Mouse (Mus musculus): ENCODE results near the gene Klc2. TPM values are rescaled to one million over a fixed set of nuclear protein-coding genes. Genes with fewer than 3 reads are reported as not detected.

Gene Klc2
- polyA plus RNA-seq, 1 experiment, result 21.9 TPM

DNA sequence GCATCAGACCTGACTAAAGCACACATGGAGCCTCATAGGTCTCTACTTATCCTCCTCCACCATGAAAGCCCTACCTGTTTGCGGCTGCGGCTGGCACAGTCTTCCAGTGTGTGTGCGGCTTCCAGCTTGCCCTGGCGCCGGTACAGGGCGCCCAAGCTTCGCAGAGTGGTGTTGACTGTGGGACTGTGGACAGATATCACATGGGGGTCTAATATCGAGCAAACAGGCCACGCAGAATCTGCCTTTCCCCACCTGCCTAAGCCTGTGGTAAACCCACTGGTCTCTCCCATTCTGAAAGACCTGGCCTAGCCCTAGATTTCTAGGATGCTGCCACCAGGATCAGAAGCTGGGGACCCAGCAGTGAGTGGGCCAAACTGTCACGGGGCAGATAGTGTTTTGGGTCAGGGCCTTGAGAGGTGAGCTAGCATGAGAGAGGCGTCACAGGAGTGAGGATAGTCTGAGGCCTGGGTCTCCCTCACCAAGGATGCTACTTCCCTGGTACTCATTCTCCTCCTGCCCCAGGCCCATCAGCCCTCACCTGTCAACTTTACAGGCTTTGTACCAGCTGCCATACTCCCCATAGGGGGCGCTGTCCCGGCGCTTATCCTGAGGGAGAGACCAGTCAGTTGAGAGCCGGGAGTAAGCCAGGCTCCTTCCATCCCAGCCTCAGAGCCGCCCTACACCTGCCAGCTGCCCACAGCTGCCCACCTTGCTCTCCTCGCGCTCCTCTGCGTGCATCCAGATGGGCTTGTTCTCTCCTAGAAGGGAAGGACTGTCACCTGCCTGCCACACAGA, 8.5 kb downstream of the Klc2 start:
- Histone ChIP-seq H3K4me1 (ENCODE audit: control insufficient read depth, insufficient read depth, low read length) (peaks cover 1% of the 10 kb centered on the region; the same call in 1 of the 2 replicates), H3K27ac (ENCODE audit: control insufficient read depth, insufficient read depth, low read depth, low read length, poor library complexity) (no peak overlapping the region), H3K4me3 (replicated peaks; ENCODE audit: control insufficient read depth, low read depth, low read length) (no peak overlapping the region)
- WGBS, result 82% methylated on average over 19 of the region's 19 CpGs
- TF ChIP-seq POLR2A (IDR thresholded peaks at IDR 0.05; ENCODE audit: borderline replicate concordance, control insufficient read depth, low read depth, low read length) (no peak), CTCF (IDR thresholded peaks at IDR 0.05; ENCODE audit: control insufficient read depth, insufficient read depth, low read length) (peak; percentile 41; the same call in 1 of the 2 replicates)

DNA sequence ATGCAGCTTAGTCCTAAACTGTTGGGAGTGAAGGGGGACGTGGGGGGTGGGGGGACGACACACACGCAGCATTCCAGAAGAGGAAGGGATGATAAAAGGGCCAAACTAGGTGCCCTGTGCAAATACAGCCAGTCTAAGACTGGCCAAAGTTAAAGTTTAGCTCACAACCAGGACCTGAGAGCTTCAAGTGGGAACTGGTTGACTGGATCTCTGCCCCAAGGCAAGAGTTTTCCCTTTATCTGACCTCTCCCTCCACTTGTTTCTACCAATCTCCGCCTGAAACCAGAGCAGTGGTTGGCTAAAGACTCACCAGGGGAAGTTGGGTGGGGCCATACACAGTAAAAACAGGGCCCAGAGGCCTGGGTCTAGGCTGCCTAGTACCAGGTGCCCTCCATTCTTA, 9.7 kb downstream of the Klc2 start:
- TF ChIP-seq POLR2A (IDR thresholded peaks at IDR 0.05; ENCODE audit: borderline replicate concordance, control insufficient read depth, low read depth, low read length), result no peak
- no peak for TF ChIP-seq CTCF (IDR thresholded peaks at IDR 0.05; ENCODE audit: control insufficient read depth, insufficient read depth, low read length)
- peaks cover 1% of the 10 kb centered on the region; the same call in 1 of the 2 replicates for H3K4me1 ChIP-seq (ENCODE audit: control insufficient read depth, insufficient read depth, low read length)
- H3K4me3 ChIP-seq (replicated peaks; ENCODE audit: control insufficient read depth, low read depth, low read length), result no peak overlapping the region
- H3K27ac ChIP-seq (ENCODE audit: control insufficient read depth, insufficient read depth, low read depth, low read length, poor library complexity), result no peak overlapping the region
- WGBS, result 77% methylated on average over 4 of the region's 4 CpGs

DNA sequence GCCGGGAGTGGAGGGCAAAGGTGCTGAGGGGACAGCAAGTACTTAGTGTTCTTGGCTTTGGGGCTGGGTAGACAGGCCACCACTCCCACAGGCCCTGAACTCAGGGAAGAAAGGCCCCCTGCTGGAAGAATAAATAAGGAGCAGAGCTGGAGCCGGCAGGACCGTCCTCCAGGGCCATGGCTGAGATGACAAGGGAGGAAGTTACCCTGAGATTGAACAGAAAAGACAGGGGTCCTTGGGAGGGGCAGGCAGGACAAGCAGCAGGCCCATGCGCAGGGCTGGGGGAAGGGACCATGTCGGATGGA, 10.1 kb downstream of the Klc2 start:
- TF ChIP-seq POLR2A (IDR thresholded peaks at IDR 0.05; ENCODE audit: borderline replicate concordance, control insufficient read depth, low read depth, low read length), result no peak
- TF ChIP-seq CTCF (IDR thresholded peaks at IDR 0.05; ENCODE audit: control insufficient read depth, insufficient read depth, low read length), result no peak
- H3K4me3 ChIP-seq (replicated peaks; ENCODE audit: control insufficient read depth, low read depth, low read length), result no peak overlapping the region
- H3K4me1 ChIP-seq (ENCODE audit: control insufficient read depth, insufficient read depth, low read length), result peaks cover 1% of the 10 kb centered on the region; the same call in 1 of the 2 replicates
- 52% methylated on average over 5 of the region's 5 CpGs for WGBS
- no peak overlapping the region for H3K27ac ChIP-seq (ENCODE audit: control insufficient read depth, insufficient read depth, low read depth, low read length, poor library complexity)

DNA sequence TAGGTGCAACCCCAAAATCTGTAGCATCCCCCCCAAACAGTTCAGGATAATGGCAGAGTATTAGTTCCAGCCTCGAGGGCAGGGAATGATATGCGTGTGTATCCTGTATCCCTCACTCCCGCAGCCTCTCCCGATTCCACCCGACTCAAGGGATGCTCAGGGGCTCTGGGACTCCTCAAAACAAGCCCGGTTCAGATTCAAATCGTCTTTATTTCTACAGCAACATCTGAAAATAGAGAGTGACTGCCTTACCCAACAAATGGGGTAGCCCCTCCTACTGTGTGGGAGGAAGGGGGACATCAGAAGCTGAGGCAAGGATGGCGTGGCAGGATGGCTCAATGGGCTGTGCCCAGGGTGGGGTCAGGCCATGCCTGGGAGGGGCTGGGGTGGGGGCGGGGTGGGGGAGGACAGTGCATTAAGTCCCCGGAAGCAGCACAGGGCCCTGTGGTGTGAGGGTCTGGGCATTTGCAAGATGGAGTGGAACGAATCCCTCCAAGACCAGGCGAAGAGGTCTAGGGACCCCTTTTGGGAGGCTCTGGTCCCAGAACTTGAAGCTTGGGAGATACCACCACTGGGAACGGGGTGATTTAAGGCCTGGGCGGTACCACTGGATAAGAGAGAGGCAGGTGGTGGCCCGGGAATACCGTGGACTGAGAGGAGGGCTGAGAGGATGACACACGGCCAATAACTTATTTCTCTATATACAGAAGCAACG, 10.6 kb downstream of the Klc2 start:
- TF ChIP-seq CTCF (IDR thresholded peaks at IDR 0.05; ENCODE audit: control insufficient read depth, insufficient read depth, low read length) (no peak), POLR2A (IDR thresholded peaks at IDR 0.05; ENCODE audit: borderline replicate concordance, control insufficient read depth, low read depth, low read length) (no peak)
- Histone ChIP-seq H3K4me1 (ENCODE audit: control insufficient read depth, insufficient read depth, low read length) (peaks cover 1% of the 10 kb centered on the region; the same call in 1 of the 2 replicates), H3K27ac (ENCODE audit: control insufficient read depth, insufficient read depth, low read depth, low read length, poor library complexity) (no peak overlapping the region), H3K4me3 (replicated peaks; ENCODE audit: control insufficient read depth, low read depth, low read length) (no peak overlapping the region)
- WGBS, result 84% methylated on average over 18 of the region's 18 CpGs

DNA sequence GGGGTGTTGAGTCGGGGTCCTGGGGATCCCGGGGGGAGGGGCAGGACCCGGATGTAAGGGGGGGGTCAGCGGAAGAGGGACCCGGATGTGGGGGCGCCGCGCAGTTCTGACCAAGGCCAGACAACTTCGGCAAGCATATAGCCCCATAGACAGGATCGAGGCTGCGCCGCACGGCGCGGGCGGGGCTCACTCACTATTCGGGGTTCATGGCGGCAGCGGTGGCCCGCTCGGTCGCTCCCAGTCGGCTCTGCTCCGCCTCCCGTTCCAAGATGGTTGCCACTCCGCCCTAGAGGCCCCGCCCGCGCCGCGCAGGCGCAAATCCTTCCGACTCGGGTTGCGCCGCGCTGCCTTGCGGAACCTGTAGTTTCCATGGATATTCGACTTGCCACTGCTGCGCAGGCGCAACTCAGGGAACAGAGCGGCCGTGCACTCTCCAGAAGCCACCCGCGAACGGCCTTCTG, 11.6 kb downstream of the Klc2 start, which contains the start of gene Rab1b:
Gene Rab1b (minus strand): TSS at position 342 of the 461 bp plus-strand sequence.
- under 1% methylated on average over 46 of the region's 46 CpGs for WGBS
- peak within 1 kb of the TSS; percentile 87 for H3K27ac ChIP-seq (ENCODE audit: control insufficient read depth, insufficient read depth, low read depth, low read length, poor library complexity)
- no peak for TF ChIP-seq CTCF (IDR thresholded peaks at IDR 0.05; ENCODE audit: control insufficient read depth, insufficient read depth, low read length)
- TF ChIP-seq POLR2A (IDR thresholded peaks at IDR 0.05; ENCODE audit: borderline replicate concordance, control insufficient read depth, low read depth, low read length), result peak; percentile 51; the same call in 1 of the 2 replicates
- peak within 1 kb of the TSS; percentile 82 for H3K4me3 ChIP-seq (replicated peaks; ENCODE audit: control insufficient read depth, low read depth, low read length)
- peaks cover 1% of the 10 kb centered on the region; the same call in 1 of the 2 replicates for H3K4me1 ChIP-seq (ENCODE audit: control insufficient read depth, insufficient read depth, low read length)

DNA sequence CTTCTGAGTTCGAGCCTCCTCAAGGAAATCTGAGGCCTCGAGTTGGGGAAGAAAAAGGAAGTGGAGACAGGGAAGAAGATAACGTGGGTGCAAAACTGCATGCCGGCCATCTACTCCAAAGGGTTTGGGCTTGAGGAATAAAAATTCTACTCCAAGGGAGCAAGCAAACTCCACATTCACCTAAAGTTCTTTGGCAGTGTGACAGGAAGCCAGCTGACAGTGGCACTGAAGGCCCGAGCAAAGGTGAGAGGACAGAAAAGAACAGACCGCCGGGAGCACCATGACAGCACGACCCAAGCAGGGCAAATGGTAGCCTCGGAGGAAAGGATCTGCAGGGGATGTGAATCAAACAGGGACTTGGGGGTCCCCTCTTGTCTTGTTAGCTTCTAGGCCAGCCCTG, 12.3 kb downstream of the Klc2 start:
- under 1% methylated on average over 9 of the region's 9 CpGs for WGBS
- peaks cover 1% of the 10 kb centered on the region; the same call in 1 of the 2 replicates for H3K4me1 ChIP-seq (ENCODE audit: control insufficient read depth, insufficient read depth, low read length)
- peak overlapping the region; percentile 87 for H3K27ac ChIP-seq (ENCODE audit: control insufficient read depth, insufficient read depth, low read depth, low read length, poor library complexity)
- no peak for TF ChIP-seq CTCF (IDR thresholded peaks at IDR 0.05; ENCODE audit: control insufficient read depth, insufficient read depth, low read length)
- no peak for TF ChIP-seq POLR2A (IDR thresholded peaks at IDR 0.05; ENCODE audit: borderline replicate concordance, control insufficient read depth, low read depth, low read length)
- peak overlapping the region; percentile 82 for H3K4me3 ChIP-seq (replicated peaks; ENCODE audit: control insufficient read depth, low read depth, low read length)

DNA sequence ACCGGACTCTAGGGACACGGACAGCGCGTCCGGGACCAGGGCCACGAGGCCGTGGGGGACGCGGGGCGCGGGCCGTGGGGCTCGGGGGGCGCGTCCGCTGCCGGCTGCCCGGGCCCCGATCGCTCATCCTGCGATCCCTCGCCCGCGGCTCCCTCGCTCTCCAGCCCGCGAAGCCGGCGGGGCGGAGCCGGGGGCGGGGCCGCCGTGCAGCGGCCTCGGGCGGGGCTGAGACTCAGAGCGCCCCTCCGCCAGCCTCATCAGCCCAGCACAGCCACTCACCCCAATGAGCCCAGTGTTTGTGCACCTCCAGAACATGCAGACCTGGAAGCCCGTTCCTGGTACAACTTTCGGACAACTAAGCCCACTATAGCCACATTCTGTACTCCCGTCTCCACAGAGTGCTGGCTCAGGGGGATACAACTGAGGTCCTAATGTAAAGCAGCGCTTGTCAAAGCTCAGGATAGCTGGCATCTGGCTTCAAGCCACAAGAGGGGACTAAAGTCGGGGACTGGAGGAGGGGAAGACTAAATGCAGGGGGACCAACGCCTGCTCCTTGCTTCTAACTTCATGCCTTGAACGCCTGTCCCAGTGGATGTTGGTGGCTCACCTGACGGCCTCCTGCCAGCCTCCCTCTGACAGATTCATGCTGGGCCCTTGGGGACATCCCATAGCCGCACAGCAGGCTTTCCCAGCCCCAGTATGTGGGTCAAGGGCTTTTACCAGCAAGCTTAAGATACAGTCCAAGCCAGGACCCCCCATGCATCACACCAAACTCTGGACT, 19.8 kb downstream of the Klc2 start, which contains the start of gene Cnih2:
Gene Cnih2 (minus strand): TSS at position 159 of the 781 bp plus-strand sequence.
- WGBS, result 10% methylated on average over 45 of the region's 48 CpGs
- H3K27ac ChIP-seq (ENCODE audit: control insufficient read depth, insufficient read depth, low read depth, low read length, poor library complexity), result no peak within 1 kb of the TSS
- H3K4me3 ChIP-seq (replicated peaks; ENCODE audit: control insufficient read depth, low read depth, low read length), result no peak within 1 kb of the TSS
- no peak for TF ChIP-seq CTCF (IDR thresholded peaks at IDR 0.05; ENCODE audit: control insufficient read depth, insufficient read depth, low read length)
- no peak for TF ChIP-seq POLR2A (IDR thresholded peaks at IDR 0.05; ENCODE audit: borderline replicate concordance, control insufficient read depth, low read depth, low read length)
- no peaks in the 10 kb centered on the region for H3K4me1 ChIP-seq (ENCODE audit: control insufficient read depth, insufficient read depth, low read length)
